Mouse (Mus musculus) embryo, embryonic 11 days (tissue): ENCODE measurements around the gene Serpinb9e.
"Not testable (repeated sequence)": the region's sequence is repeated elsewhere in the genome, so short reads cannot be mapped to it uniquely, and the experiment has no call there.

ENCODE experiments used
- DNase-seq: peaks from one replicate; pipeline ENCODE4 v3.0.0-alpha.2; 2015

Serpinb9e gene

GRCm38 (mm10) chr13:33249312-33249711 is at the start of gene Serpinb9e:
TSS of gene Serpinb9e (plus strand) at chr13:33249612.
- DNase-seq, result not testable (repeated sequence)

GRCm38 (mm10) chr13:33199740-33200139 is 49.7 kb upstream of the Serpinb9e start:
- no peak for DNase-seq

GRCm38 (mm10) chr13:33308631-33309030 is 59.2 kb downstream of the Serpinb9e start:
- not testable (repeated sequence) for DNase-seq
